Mouse (Mus musculus) heart, postnatal 10 days (tissue): ENCODE measurements around the gene Mchr1. TPM values are rescaled to one million over a fixed set of nuclear protein-coding genes. Genes with fewer than 3 reads are reported as not detected.

ENCODE experiments used
- DNase-seq, 2 experiments: peaks; one replicate each; pipeline ENCODE4 v3.0.0; 2021
- intact Hi-C: fragments of 180-260 bp; cut with DNase I; formaldehyde crosslinking; loops from one replicate; pipeline ENCODE4 v1.15.1; 2025
- total RNA-seq, 2 experiments: library from RNA; stranded (reverse); gene quantifications; 2 replicates each; pipeline ENCODE4 v1.2.3; 2021

Gene Mchr1
- total RNA-seq, 2 experiments from 2014 or later = not detected

DNA sequence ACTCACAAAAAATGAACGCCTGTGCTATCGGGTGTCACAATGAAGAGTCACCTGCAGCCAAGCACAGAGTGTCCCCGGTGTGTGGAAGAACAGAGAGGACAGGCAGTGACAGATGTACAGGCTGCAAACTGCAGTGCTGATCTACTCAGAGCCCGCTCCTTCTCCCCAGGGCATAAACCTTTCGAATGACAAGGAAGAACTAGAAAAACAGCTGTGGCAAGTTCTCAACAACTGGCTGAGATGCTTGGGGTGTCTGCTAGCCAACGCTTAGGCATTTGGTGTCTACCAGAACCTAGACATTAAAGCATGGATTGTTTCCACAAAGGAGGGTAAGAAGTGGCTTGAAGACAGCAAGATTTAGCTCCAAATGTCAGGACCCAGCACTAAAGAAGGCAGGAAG lies 9.6 kb upstream of the Mchr1 start:
- intact Hi-C loops = no loop called here
- DNase-seq = no peak

DNA sequence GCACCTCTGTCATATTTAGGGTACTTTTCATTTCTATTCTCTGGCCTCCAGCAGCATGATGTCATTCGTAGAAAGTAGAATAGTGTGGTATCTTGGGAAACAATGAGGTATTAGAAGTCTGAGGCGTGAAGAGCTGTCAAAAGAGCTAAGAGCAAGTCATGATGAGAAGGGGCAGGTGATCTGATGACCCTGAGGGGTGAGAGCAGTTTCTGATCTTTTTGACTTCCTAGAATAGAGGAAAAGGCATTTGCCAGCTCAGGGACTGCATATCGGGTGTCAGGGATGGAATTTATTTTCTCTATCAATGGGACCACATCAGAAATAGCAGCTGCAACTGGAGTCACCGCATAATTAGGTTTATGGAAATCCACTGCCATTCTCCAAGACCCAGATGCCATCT lies 8.5 kb upstream of the Mchr1 start:
- intact Hi-C loops = no loop called here
- no peak for DNase-seq

DNA sequence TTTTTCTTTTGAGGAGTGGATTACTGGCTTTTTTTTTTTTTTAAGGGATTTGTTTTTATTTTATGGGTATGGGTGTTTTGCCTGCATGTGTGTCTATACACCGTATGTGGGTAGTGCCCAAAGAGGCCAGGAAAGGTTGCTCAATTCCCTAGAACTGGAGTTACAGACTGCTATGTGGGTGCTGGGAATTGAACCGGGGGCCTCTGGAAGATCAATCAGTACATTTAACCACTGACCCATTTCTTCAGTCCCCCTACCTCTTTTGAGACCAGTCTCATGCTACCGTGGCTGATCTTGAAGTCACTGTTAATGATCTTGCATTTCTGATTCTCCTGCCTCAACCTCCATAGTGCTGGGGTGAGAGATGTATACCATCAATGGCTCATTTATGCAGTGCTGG lies 8.0 kb upstream of the Mchr1 start:
- no peak for DNase-seq
- intact Hi-C loops = no loop called here

DNA sequence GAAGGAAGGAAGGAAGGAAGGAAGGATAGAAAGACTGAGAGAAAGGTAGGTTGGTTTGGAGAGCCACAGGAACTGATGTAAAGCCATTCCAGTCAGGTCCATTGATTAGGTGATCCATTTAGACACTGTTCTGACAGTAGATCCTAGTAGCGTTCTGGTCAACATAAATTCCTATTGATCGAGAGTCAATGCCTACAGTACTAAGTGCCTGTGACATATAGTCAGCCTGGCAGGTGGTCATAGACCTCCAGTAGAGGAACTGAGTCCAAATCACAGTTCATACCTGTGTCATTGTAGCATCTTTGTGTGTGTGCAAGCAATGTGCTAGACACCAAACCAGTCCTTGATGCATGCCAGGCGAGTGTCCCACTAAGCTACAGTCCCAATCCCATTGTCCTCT lies 7.0 kb upstream of the Mchr1 start:
- intact Hi-C loops = no loop called here

DNA sequence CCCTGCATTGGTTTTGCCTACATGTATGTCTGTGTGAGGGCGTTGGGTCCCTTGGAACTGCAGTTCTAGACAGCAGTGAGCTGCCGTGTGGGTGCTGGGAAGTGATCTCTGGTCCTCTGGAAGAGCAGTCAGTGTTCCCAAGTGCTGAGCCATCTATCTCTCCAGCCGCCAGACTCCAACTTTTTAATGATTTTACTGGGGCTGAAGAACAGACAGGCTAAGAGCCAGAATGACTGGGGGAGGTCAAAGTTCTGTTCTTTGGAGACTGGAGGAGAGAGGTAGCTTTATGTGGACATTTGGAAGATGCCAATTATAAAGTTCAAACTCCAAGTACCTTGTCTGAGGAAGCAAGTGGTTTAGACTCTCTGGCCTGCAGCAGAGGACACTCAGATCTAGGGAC lies 5.5 kb upstream of the Mchr1 start:
- intact Hi-C loops = no loop called here
- DNase-seq = no peak

More for the DNA sequence above, 7.0 kb upstream of the Mchr1 start:
- no peak for DNase-seq

DNA sequence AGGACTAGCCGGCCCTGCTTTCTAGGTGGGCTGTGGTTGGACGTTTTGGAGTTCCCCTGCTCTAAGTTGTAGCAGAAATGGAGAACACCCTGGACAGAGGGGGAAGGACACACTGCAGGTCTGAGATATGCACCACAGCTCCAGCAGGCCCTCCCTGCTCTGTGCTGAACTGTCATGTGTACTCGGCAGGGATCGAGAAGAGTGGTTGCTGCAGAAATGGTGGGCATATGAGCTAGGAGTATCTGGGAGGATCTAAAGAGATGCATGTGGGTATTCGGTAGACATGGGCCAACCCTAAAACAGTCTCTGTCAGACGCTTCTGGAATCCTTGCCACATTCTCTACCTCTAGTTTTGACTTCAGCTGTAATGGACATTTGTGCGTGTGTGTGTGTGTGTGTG lies 4.0 kb upstream of the Mchr1 start:
- intact Hi-C loops = no loop called here
- no peak for DNase-seq

DNA sequence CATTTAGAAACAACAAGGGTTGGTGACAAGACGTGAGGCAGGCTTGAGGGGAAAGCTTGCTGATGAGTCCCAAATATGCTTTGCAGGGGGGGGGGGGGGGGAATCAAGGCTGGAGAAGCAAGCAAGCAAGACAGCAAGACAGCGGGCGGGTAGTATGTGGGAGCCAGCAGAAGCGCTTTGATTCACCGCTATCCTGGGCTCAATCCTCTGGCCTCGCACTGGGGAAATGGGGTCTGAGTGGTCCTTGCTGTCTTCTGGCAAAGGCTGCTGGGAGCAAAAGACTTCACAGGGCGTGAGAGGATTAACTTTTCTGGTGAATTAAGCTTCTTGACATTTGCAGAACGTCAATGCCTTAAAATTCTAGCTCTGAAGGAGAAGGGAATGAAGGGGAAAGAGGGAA lies 763 bp downstream of the Mchr1 start:
- intact Hi-C loops = no loop called here
- DNase-seq = no peak

DNA sequence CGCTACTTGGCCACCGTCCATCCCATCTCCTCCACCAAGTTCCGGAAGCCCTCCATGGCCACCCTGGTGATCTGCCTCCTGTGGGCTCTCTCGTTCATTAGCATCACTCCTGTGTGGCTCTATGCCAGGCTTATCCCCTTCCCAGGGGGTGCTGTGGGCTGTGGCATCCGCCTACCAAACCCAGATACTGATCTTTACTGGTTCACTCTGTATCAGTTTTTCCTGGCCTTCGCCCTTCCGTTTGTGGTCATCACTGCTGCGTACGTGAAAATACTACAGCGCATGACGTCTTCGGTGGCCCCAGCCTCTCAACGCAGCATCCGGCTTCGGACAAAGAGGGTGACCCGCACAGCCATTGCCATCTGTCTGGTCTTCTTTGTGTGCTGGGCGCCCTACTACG lies 2.2 kb downstream of the Mchr1 start:
- intact Hi-C loops = no loop called here
- DNase-seq = no peak

DNA sequence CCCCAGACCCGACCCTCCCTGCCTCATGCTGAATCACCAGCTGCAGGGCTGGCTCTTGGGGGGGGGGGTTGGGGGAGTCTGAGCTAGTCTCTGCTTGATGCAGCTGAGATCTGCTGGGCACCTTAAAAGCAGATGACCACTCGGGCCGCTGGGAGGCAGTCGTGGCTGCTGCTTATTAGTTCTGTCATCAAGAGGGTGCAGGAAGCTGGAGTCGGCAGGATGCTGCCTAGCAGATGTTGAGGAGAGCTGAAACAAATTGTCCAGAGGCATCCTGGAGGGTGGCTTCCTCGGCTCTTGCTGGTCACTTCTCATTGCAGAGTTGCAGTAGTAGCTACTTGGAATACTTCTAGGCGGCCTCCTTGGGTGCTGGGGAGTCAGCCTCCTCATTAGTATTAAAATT lies 4.0 kb downstream of the Mchr1 start:
- DNase-seq = peak; percentile 38 to 59
- intact Hi-C loops = loop anchor here (1.0 kb wide), 1 partner anchor 63 kb away; no protein-coding TSS in a partner anchor

DNA sequence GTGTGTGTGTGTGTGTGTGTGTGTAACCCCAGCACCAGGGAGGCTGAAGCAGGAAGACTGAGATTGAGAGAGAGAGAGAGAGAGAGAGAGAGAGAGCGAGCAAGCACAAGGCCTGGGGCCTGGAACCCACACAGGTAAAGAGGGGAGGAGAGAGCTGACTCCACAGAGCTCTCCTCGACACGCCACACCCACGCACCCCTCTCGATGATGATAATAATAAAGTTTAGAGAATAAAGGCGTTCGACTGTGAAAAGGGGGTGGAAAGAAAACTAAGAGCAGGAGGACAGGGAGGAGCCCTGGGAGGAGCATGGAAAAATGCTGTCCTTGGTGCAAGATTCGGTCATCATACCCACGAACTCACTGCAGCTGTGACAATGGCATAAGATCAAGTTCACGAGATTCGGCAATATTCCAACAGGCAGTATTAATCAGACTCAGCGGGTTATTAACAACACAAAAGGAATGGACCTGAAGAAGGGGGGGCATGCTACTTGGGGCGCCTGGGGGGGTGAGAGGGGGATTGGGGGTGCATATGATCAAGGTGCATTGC lies 4.6 kb downstream of the Mchr1 start:
- no peak for DNase-seq
- intact Hi-C loops = loop anchor here (1.0 kb wide), 1 partner anchor 62 kb away; no protein-coding TSS in a partner anchor

DNA sequence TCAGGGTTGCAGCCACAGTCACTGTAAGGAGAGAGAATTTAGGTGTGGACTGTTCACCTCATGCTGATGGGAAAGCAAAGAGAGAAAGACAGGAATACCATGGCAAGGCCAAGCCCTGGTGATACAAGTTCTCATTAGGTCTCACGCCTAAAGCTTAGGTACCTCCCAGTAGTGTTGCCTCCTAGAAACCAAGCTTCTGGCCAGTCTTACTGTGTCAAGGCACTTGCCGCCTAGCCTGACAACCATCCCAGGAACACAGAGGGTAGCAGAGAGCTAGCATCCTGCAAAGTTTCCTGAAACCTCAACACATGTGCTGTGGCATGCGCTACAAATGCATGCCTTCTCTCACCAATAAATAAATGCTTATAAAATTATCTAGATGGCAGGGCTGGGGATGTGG lies 11.6 kb downstream of the Mchr1 start:
- DNase-seq = no peak
- intact Hi-C loops = no loop called here

DNA sequence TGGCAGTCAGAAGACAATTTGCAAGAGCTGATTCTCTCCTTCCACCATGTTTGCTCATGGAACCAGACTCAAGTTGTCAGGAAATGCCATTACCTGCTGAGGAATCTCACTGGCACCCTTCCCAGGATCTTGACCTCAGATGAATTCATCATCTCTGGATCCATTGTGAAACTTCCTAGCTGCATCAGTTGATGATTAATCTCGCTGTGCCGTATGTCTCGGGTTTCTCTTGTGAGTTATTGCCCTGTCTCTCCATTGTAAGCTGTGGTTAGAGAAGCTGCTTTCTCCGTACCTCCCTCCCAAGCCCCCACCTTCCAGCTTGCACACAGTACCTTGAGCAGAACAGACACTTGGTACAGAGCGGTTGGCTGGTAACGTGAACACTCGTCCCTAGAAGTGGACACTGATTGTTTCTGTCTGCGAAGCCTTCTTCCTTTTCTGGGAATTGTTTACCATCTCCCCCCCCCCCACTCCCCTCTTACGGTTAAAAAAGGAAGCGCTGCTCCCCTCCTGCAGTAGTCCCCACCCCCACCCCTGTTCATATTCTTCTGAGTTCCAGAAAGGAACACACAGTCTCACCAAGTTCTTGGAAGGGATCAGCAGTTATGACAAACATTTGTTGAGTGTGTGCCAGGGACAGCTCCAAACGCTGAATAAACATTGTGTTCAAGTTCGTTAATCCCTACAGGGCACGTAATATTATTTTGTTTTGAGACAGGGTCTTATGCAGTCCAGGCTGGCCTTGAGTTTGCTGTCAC lies 12.5 kb downstream of the Mchr1 start:
- peak; percentile 56 to 60 for DNase-seq
- intact Hi-C loops = no loop called here

DNA sequence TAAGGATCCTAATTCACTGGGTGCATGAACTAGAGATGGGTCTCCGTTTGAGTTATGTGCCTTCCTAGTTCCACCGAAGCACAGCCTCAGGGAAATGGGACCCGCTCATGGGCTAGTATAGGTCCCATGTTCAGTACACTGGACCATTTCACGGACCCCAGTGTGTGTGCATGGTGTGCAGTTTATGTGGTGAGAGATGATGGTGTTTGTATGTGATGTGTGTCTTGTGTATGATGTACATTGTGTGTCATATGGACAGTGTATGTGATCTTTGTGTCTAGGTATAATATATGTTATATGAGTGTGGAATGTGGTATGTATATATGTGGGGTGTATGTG lies 13.0 kb downstream of the Mchr1 start:
- intact Hi-C loops = no loop called here
- DNase-seq = no peak

DNA sequence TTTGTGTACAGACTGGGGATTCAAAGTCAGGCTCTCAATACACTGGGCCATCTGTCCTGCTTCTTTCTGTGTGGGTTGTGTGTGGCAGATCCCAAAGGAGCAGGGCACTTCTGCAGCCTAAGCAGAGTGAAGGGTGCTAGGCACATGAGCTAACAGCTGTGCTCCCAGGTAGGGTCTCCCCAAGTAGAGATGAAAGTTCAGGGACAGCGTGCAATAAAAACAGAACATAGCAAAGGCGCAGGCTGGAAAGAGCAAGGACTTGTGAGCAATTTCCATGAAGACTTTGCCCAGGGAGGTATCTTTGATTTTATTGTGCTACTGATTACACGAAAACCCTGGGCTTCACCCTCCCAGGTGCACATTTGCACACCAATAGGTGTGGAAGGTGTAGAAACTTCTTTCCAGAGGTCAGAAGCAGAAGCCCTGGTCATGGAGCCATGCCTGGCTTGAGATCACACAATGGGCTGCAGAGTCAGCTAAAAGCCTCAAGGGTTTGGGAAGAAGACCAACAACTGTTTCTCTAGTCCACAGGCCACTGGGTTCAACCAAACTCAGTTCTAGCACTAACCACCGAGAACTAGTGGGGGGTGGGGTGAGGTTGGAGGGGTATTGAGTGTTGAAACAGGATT lies 13.8 kb downstream of the Mchr1 start:
- DNase-seq = no peak
- intact Hi-C loops = no loop called here

DNA sequence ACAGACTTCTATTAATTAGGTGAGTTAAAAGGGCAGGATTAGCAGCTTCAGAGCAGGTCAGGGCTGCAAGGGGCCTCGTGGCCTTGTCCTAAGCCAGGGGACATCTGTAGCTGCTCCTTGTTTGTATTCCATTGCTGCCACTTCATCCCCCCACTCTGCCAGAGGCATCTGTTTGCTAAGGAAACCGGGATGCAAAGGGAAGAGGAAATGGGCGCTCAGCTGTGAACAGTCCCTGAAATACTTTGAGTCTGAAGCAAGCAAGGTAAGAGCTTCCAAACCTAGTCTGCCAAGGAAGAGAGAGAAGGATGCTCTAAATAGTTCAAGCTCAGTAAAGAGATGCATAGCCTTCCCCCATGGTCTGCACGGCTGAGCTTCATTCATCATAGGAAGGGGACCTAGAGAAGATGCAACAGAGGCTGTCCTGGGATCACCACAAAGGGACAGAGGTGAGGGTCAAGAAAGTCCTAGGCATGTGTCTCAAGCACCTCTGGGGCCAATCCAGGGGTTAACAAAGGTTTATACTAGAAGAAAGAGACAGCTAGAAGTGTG lies 17.4 kb downstream of the Mchr1 start:
- DNase-seq = no peak
- intact Hi-C loops = no loop called here

DNA sequence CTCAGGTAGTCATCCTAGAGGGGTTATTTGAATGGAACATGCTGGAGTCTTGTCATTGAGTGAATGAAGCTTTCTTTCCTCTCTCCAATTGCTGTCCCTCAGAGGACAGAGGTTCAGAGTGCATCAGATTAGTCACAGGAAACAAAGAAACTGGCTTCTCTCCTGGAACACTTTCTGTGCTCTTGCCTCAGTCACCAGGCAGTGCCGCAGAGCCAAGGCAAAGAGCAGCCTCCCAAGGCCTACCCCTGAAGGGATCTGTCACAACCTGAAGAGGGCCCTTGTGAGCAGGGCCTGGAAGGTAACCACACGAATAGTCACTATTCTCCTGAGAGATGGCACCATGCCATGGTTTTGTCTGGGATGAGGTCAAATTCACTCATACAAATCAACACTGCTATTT lies 18.3 kb downstream of the Mchr1 start:
- DNase-seq = no peak
- intact Hi-C loops = no loop called here

DNA sequence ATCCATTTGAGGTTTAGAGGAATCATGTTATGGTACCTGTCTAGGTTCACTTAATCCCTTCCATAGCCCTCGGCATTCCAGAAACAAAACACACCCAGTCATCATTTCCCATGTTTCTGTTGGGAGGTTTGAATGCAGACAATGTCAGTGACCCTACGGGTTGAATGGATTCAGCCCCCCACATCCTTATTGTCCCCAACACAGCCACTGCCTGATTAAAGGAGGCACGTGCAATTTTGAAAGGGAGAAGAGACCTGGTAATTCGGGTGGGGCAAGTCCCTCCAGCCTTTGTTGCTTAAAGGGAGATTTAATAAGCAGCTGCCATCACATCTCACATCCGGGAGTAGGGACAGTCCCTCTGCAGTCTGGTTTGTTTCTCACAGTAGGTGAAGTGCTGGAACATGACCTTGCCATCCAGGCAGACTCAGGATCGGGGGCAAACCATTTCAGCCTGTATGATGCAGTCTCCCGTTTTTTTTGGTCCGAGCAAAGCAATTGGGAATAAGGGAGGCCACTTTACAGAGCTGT lies 18.9 kb downstream of the Mchr1 start:
- intact Hi-C loops = no loop called here
- DNase-seq = no peak

DNA sequence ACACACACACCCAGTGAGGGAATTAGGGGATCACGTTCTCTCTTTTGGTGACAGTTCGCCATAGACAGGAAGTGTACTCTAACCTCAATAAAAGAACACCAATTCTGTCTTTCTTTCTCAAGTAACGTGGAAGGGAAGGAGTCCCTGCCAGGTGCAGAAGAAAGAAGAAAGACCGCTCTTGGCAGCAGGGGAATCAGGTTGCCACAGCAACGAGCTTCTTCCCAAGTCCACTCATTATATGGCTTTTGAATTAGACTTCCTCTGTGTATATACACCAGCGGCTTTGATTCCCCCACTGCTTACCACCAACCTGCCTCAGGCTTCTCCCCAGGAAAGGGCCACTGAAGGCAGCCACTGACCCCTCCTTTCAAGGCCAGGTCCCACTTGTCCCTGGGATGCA lies 19.8 kb downstream of the Mchr1 start:
- DNase-seq = no peak
- intact Hi-C loops = no loop called here

DNA sequence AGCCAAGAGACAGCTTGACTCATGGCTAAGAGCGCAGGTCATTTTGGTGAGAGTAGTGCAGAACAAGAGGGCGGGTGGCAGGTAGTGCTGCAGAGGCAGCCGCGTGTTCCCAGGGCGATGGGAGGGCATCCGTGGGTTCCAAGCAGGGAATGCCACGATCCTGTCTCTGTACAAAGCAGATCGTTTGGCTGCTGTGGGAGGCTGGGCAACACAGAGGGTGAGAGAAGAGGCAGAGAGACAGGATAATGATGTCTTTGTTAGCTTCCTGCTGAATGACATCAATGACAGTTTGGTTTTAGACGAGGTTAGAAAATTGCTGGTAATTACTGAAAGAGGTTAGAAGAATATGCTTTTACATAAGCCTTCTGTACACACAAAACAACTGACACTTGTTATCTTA lies 23.0 kb downstream of the Mchr1 start:
- no peak for DNase-seq

DNA sequence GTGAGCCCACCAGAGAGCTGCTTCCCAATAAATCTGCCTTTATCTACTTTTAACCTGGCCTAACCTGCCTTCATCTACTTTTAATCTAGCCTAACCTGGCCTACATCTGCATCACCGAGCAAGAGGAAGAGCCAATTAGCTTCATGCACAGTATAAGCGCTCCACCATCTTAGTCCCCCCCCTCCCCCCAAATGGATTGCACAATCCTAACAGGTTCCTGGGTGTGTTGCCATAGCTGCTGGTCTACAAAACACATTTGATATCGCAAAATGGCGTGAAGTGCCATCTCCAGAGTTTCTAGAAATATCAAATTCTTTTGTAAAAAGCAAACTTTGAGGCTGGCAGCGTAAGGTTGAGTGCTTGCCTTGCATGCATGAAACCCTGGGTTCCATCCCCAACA lies 24.0 kb downstream of the Mchr1 start:
- intact Hi-C loops = no loop called here
- no peak for DNase-seq

More for the DNA sequence above, 23.0 kb downstream of the Mchr1 start:
- intact Hi-C loops = no loop called here

DNA sequence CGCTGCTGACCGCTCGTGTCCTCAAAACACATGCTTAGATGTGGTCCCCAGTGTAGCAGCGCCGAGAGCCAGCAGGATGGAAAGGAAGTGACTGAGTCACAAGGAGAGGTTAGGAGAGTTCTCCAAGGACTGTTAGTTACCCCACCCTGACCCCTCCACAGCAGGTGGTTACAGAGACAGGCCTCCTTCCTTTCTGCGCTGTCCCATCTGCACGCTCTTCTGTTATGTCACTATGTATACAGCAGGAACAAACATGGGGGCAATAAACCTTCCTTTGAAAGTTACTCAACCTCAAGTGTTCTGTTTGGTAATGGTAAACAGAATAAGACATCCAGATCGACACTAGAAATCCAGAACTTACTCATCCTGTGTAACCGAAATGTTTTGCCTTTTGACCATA lies 24.9 kb downstream of the Mchr1 start:
- intact Hi-C loops = no loop called here
- DNase-seq = no peak
